In the genomic region with DNA sequence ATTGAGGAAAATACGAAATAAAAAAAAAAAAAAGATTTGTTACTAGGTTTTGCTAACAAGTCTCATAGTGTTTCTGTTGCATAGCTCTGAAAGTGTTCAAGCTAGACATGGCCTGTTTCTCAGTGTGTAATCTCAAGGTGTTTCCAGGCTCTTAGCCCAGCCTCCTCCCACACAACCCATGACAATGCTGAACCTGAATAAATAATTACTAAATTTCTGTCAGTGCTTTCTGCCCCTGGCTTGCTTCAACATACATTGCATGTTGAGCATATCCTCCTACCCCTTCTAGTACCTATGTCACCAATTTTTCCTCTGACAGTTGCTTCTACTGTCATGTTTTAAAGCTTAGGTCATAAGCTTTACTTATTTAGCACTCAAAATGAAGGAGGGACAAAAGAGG, we compare ENCODE assay signal across 11 mouse cellular contexts.
"Had no signal": no experiment of that assay in that cellular context is flagged by ENCODE, and none has a peak within 500 bp of the region (broad histone marks: within the 10 kb centered on the region; RNA-seq: fewer than 3 reads in every experiment).

No protein-coding gene starts in this region.

- H3K36me3 ChIP-seq: limb, embryonic 13.5 days; midbrain, embryonic 13.5 days; neural tube, embryonic 15.5 days; stomach, embryonic 15.5 days had no signal

- DNase-seq: kidney, postnatal 10 days; left cerebral cortex, postnatal 4 days; lung, adult 18-20 months; retina, postnatal 1 day; thymus, postnatal 4 days had no signal

- H3K4me2 ChIP-seq: limb, embryonic 13.5 days; midbrain, embryonic 13.5 days; neural tube, embryonic 15.5 days; stomach, embryonic 15.5 days had no signal

- H3K9me3 ChIP-seq: limb, embryonic 13.5 days; midbrain, embryonic 13.5 days; neural tube, embryonic 15.5 days; stomach, embryonic 15.5 days had no signal

- H3K4me3 ChIP-seq: limb, embryonic 13.5 days; midbrain, embryonic 13.5 days; myocyte; neural tube, embryonic 15.5 days; stomach, embryonic 15.5 days had no signal

- H3K27me3 ChIP-seq: limb, embryonic 13.5 days; midbrain, embryonic 13.5 days; neural tube, embryonic 15.5 days; stomach, embryonic 15.5 days had no signal

- H3K9ac ChIP-seq: limb, embryonic 13.5 days; liver, embryonic 14.5 days; midbrain, embryonic 13.5 days; neural tube, embryonic 15.5 days; stomach, embryonic 15.5 days had no signal

- H3K27ac ChIP-seq: limb, embryonic 13.5 days; liver, embryonic 14.5 days; midbrain, embryonic 13.5 days; neural tube, embryonic 15.5 days; stomach, embryonic 15.5 days had no signal

- ATAC-seq: midbrain, embryonic 13.5 days had no signal

- H3K4me1 ChIP-seq: midbrain, embryonic 13.5 days; neural tube, embryonic 15.5 days; stomach, embryonic 15.5 days had no signal
